Comparison of ENCODE assay signal across 28 mouse cellular contexts in genomic region chr5:100794084-100794483, GRCm38 (mm10). TPM values are rescaled to one million over a fixed set of nuclear protein-coding genes. Genes with fewer than 3 reads are reported as not detected.
A peak's percentile ranks its signal among the peaks of the same experiment; 100 is the strongest.
DNase-seq lines count a peak whose midpoint lies in the region; ATAC-seq and TF ChIP-seq lines count a peak whose summit lies in the region.
"Had no signal": no experiment of that assay in that cellular context is flagged by ENCODE, and none has a peak within 500 bp of the region (broad histone marks: within the 10 kb centered on the region; RNA-seq: fewer than 3 reads in every experiment).

No protein-coding gene starts in this region.

- peak; percentile 54 for TF ChIP-seq CTCF in layer of hippocampus, adult 2 months (conservative IDR thresholded peaks at IDR 0.05)
- 0 out of 2 replicates have a peak, but pooled peaks have one; percentile 15 for TF ChIP-seq CTCF in E14TG2a.4 (conservative IDR thresholded peaks at IDR 0.05; ENCODE audit: low read length)
- TF ChIP-seq CTCF in Patski (IDR thresholded peaks at IDR 0.05) = peak; percentile 39
- TF ChIP-seq CTCF in hindbrain, postnatal 0 days (IDR thresholded peaks at IDR 0.05; ENCODE audit: low read depth) = no peak

- no peaks in the 10 kb centered on the region for H3K9me3 ChIP-seq in E14TG2a.4 (ENCODE audit: low read length)
- H3K9me3 ChIP-seq in hindbrain, postnatal 0 days (ENCODE audit: low read length) = no peaks in the 10 kb centered on the region
- H3K9me3 ChIP-seq: embryonic facial prominence, embryonic 10.5 days; embryonic facial prominence, embryonic 13.5 days; forebrain, embryonic 13.5 days; hindbrain, embryonic 10.5 days; hindbrain, embryonic 13.5 days had no signal

- no peak overlapping the region for H3K4me2 ChIP-seq in hindbrain, postnatal 0 days (ENCODE audit: low read depth, low read length)
- H3K4me2 ChIP-seq: embryonic facial prominence, embryonic 13.5 days; forebrain, embryonic 13.5 days; heart, embryonic 11.5 days; hindbrain, embryonic 13.5 days had no signal

- no peak for DNase-seq in layer of hippocampus, adult 2 months (ENCODE audit: low spot score in 2 of 2)
- no peak for DNase-seq in layer of hippocampus, adult 18-20 months (ENCODE audit: low spot score in 2 of 2)
- DNase-seq in 3T3-L1 (ENCODE audit: low read depth, low spot score) (peak; percentile 14), Patski (ENCODE audit: low read depth, low spot score) (no peak)
- DNase-seq in hindbrain, postnatal 0 days (ENCODE audit: low spot score) = no peak
- DNase-seq: adrenal gland, postnatal 10 days; cerebellum, adult 11 months; cerebellum, adult 2 months; cerebellum, adult 9-11 months; cerebellum, postnatal 36 days; embryo, embryonic 11 days; gastrocnemius, postnatal 10 days; gastrocnemius, postnatal 36 days had no signal

- no peak for ATAC-seq in Patski
- no peak for ATAC-seq in hindbrain, postnatal 0 days
- ATAC-seq in megakaryocyte-erythroid progenitor cell, adult 5-6 weeks (replicated peaks; ENCODE audit: low FRiP score, low TSS enrichment, poor library complexity, severe bottlenecking) = no peak
- ATAC-seq: CD4-positive, CD25-positive, alpha-beta regulatory T cell, adult 4 months; forebrain, embryonic 13.5 days; forebrain, embryonic 16.5 days; hindbrain, embryonic 16.5 days; inflammation-experienced regulatory T-cells, adult 6 months; intestine, embryonic 16.5 days had no signal

- in situ Hi-C loops in Patski (cut with MboI; ENCODE audit: low pct_unique_long_range_greater_than_20kb) = loop anchor here (5.0 kb wide), 1 partner anchor 247 kb away; no protein-coding TSS in a partner anchor

- CTCF ChIA-PET in Patski (lab: Charles Lee) = interaction anchor here (1.3 kb wide), 2 partner anchors 11 to 118 kb away, joined by 3 read pairs; no protein-coding TSS in a partner anchor

- peaks cover 26% of the 10 kb centered on the region for H3K4me1 ChIP-seq in E14TG2a.4 (replicated peaks; ENCODE audit: low read depth, low read length)
- no peaks in the 10 kb centered on the region; the same call in 1 of the 2 replicates for H3K4me1 ChIP-seq in hindbrain, postnatal 0 days (ENCODE audit: insufficient read depth, low read length)

- H3K4me3 ChIP-seq in layer of hippocampus, adult 2 months = no peak overlapping the region
- H3K4me3 ChIP-seq in E14TG2a.4 (replicated peaks; ENCODE audit: low read length) = no peak overlapping the region
- H3K4me3 ChIP-seq in hindbrain, postnatal 0 days (ENCODE audit: low read length) = no peak overlapping the region
- H3K4me3 ChIP-seq: embryonic facial prominence, embryonic 10.5 days; embryonic facial prominence, embryonic 13.5 days; erythroblast, embryonic 14.5 days; forebrain, embryonic 13.5 days; hindbrain, embryonic 10.5 days; hindbrain, embryonic 13.5 days had no signal

- no peaks in the 10 kb centered on the region for H3K27me3 ChIP-seq in E14TG2a.4 (ENCODE audit: insufficient read depth, low read length)
- no peaks in the 10 kb centered on the region for H3K27me3 ChIP-seq in Patski
- H3K27me3 ChIP-seq in hindbrain, postnatal 0 days (ENCODE audit: insufficient read depth, low read length) = no peaks in the 10 kb centered on the region
- H3K27me3 ChIP-seq: embryonic facial prominence, embryonic 13.5 days; forebrain, embryonic 13.5 days; hindbrain, embryonic 13.5 days had no signal

- POLR2A ChIA-PET in Patski (lab: Charles Lee) = no interaction called here

- peaks cover 82% of the 10 kb centered on the region for H3K36me3 ChIP-seq in E14TG2a.4 (ENCODE audit: insufficient read depth, low read length)
- H3K36me3 ChIP-seq in hindbrain, postnatal 0 days (ENCODE audit: insufficient read depth, low read length) = peaks cover 37% of the 10 kb centered on the region

- no peak overlapping the region for H3K9ac ChIP-seq in hindbrain, postnatal 0 days (replicated peaks; ENCODE audit: low read length)
- H3K9ac ChIP-seq: embryonic facial prominence, embryonic 13.5 days; forebrain, embryonic 13.5 days; hindbrain, embryonic 13.5 days had no signal

- 80% methylated on average over 5 of the region's 5 CpGs for WGBS in hindbrain, postnatal 0 days

- H3K27ac ChIP-seq in layer of hippocampus, adult 2 months = no peak overlapping the region
- H3K27ac ChIP-seq in hindbrain, postnatal 0 days = no peak overlapping the region
- H3K27ac ChIP-seq: embryonic facial prominence, embryonic 10.5 days; embryonic facial prominence, embryonic 13.5 days; forebrain, embryonic 13.5 days; hindbrain, embryonic 10.5 days; hindbrain, embryonic 13.5 days had no signal

RNA-seq across cellular contexts. Expression of gene Helq, which starts 4.3 kb away (rescaled TPM):
- 10 to 100 TPM; 15.8 to 18.1 TPM for total RNA-seq in layer of hippocampus, adult 2 months (2021)
- total RNA-seq in layer of hippocampus, adult 18-20 months (2021) = 10 to 100 TPM; 10.6 to 14.6 TPM
- polyA plus RNA-seq in Patski (2021) = 22.8 TPM
- 9.4 and 10.6 TPM in 2 replicates for total RNA-seq in hindbrain, postnatal 0 days (2014; rRNA removed)
- 11.1 and 12.7 TPM in 2 replicates for polyA plus RNA-seq in hindbrain, postnatal 0 days (2015; fragmentation: Nextera tagmentation; extraction: Ambion mirVana)
- 48.5 and 68.4 TPM in 2 replicates for total RNA-seq in megakaryocyte-erythroid progenitor cell, adult 5-6 weeks (2014; fragmentation: Nextera tagmentation)
- total RNA-seq in megakaryocyte-erythroid progenitor cell, adult 5-6 weeks (2017) = 31.2 and 39.6 TPM in 2 replicates

RNA-seq across cellular contexts. Expression of gene Mrps18c, which starts 4.3 kb away (rescaled TPM):
- total RNA-seq in layer of hippocampus, adult 2 months (2021) = 10 to 100 TPM; 55.6 to 66.2 TPM
- 10 to 100 TPM; 64.3 to 65.2 TPM for total RNA-seq in layer of hippocampus, adult 18-20 months (2021)
- polyA plus RNA-seq in Patski (2021) = 99.9 TPM
- 26.3 and 26.5 TPM in 2 replicates for total RNA-seq in hindbrain, postnatal 0 days (2014; rRNA removed)
- 183 and 192 TPM in 2 replicates for polyA plus RNA-seq in hindbrain, postnatal 0 days (2015; fragmentation: Nextera tagmentation; extraction: Ambion mirVana)
- 141 TPM in 2 replicates for total RNA-seq in megakaryocyte-erythroid progenitor cell, adult 5-6 weeks (2014; fragmentation: Nextera tagmentation)
- 145 and 253 TPM in 2 replicates for total RNA-seq in megakaryocyte-erythroid progenitor cell, adult 5-6 weeks (2017)

RNA-seq across cellular contexts. Expression of gene Abraxas1, which starts 26.7 kb away (rescaled TPM):
- total RNA-seq in layer of hippocampus, adult 2 months (2021) = 1 to 10 TPM; 8.4 to 9.5 TPM
- total RNA-seq in layer of hippocampus, adult 18-20 months (2021) = 1 to 10 TPM; 7.5 to 7.9 TPM
- 18.5 TPM for polyA plus RNA-seq in Patski (2021)
- total RNA-seq in hindbrain, postnatal 0 days (2014; rRNA removed) = 4.7 and 6.9 TPM in 2 replicates
- 10.7 and 11.4 TPM in 2 replicates for polyA plus RNA-seq in hindbrain, postnatal 0 days (2015; fragmentation: Nextera tagmentation; extraction: Ambion mirVana)
- 38.0 and 45.0 TPM in 2 replicates for total RNA-seq in megakaryocyte-erythroid progenitor cell, adult 5-6 weeks (2014; fragmentation: Nextera tagmentation)
- 46.8 and 81.4 TPM in 2 replicates for total RNA-seq in megakaryocyte-erythroid progenitor cell, adult 5-6 weeks (2017)

RNA-seq across cellular contexts. Expression of gene Gpat3, which starts 51.4 kb away (rescaled TPM):
- 1 to 10 TPM; 2.1 to 3.7 TPM for total RNA-seq in layer of hippocampus, adult 2 months (2021)
- total RNA-seq in layer of hippocampus, adult 18-20 months (2021) = 1 to 10 TPM; 2.2 to 2.3 TPM
- 11.9 TPM for polyA plus RNA-seq in Patski (2021)
- total RNA-seq in hindbrain, postnatal 0 days (2014; rRNA removed) = 0.47 and 1.5 TPM in 2 replicates
- polyA plus RNA-seq in hindbrain, postnatal 0 days (2015; fragmentation: Nextera tagmentation; extraction: Ambion mirVana) = 1.5 and 2.4 TPM in 2 replicates
- total RNA-seq in megakaryocyte-erythroid progenitor cell, adult 5-6 weeks (2014; fragmentation: Nextera tagmentation) = 0.45 and 2.6 TPM in 2 replicates
- 0.65 TPM in 1 of 2 replicates, not detected in the other for total RNA-seq in megakaryocyte-erythroid progenitor cell, adult 5-6 weeks (2017)
- total RNA-seq: granulocyte monocyte progenitor cell, adult 5-6 weeks had no signal
- polyA plus RNA-seq: erythroblast, embryonic 14.5 days had no signal
